Mouse (Mus musculus) mouse trophoblast stem cell (cell line): Measurements from ENCODE around the gene Plekhg3.

Experiments used
- in situ Hi-C, 2 experiments: fragments of 300-500 bp; cut with MseI, MboI; formaldehyde crosslinking; loops; 2 replicates in 1 of 2; 3 replicates in 1 of 2; pipeline ENCODE4 v1.15.1; 2025

The Plekhg3 gene

DNA sequence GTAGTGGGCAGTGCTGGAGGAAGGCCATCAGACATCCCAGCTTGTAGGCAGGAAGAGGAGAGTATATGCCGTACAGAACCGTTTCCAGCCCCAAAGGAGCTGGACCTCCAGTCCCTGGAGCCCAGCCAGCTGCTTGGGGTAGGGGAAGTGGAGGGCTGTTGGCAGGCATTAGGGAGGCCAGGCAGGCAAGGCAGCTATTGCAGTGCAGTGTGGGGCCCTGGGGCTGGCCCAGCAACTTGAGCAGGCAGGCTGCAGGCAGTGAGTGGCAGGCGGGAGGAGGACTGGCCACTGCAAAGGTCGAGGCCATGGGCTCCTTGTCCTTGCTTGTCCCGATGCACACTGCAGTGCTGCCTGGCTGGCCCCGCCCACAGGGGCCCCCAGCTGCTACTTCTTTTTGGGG is 52.1 kb downstream of the Plekhg3 start:
- in situ Hi-C loops: no loop called here

- in situ Hi-C loops: no loop called here
Measured at GRCm38 (mm10) chr12:76583454-76583853, 52.8 kb downstream of the Plekhg3 start.

GRCm38 (mm10) chr12:76585028-76585427 is 54.3 kb downstream of the Plekhg3 start:
- in situ Hi-C loops: no loop called here

GRCm38 (mm10) chr12:76587357-76587756 is 56.7 kb downstream of the Plekhg3 start:
- in situ Hi-C loops: no loop called here

DNA sequence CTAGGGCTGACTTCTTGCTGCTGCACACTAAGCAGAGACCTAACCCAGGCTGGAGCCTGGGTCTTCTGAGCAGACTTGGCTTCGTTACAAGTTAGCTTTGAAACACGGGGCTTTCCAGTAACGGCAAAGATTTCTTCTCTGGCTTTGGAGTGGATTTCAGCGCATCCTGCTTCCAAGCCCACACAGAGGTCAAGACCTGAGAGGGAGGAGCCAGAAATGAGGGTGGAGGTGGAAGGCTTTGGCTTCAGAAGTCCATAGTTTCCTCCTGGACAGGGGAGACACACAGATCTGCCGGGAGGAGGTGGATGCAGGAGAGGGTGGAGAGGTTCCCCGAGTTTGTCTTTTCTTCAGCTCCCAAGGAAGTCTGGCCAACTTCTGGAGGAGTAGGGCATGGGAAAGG is 58.8 kb downstream of the Plekhg3 start:
- in situ Hi-C loops: no loop called here

- in situ Hi-C loops: loop anchor here in 1 of 2 experiments (10.0 kb wide), 1 partner anchor 96 kb away; no protein-coding TSS in a partner anchor
Measured at GRCm38 (mm10) chr12:76591037-76591436, 60.3 kb downstream of the Plekhg3 start.

- in situ Hi-C loops: loop anchor here in 1 of 2 experiments (10.0 kb wide), 1 partner anchor 97 kb away; no protein-coding TSS in a partner anchor
Measured at GRCm38 (mm10) chr12:76592213-76592612, 61.5 kb downstream of the Plekhg3 start.

DNA sequence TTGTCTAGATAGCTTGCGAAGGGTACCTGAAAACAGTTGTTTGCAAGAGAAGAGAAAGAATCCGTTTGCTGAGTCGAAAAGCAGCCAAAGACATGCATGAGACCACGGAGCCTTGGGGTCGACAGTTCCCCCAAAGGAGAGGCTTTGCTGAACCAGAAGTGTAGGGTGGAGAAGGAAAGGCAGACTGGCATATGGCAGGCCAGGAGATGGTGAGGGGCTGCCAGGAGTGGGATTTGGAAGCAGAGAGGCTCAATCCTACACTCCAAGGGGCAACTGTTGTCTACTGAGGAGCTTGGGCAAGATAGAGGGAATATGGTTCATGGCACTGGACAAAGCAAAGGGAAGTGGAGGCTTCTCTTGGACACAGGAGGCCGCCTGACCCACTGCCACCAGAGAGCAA is 62.6 kb downstream of the Plekhg3 start:
- in situ Hi-C loops: loop anchor here in 1 of 2 experiments (10.0 kb wide), 1 partner anchor 98 kb away; no protein-coding TSS in a partner anchor

GRCm38 (mm10) chr12:76593839-76594322 is 63.2 kb downstream of the Plekhg3 start:
- in situ Hi-C loops: loop anchor here in 1 of 2 experiments (10.0 kb wide), 1 partner anchor 99 kb away; no protein-coding TSS in a partner anchor

DNA sequence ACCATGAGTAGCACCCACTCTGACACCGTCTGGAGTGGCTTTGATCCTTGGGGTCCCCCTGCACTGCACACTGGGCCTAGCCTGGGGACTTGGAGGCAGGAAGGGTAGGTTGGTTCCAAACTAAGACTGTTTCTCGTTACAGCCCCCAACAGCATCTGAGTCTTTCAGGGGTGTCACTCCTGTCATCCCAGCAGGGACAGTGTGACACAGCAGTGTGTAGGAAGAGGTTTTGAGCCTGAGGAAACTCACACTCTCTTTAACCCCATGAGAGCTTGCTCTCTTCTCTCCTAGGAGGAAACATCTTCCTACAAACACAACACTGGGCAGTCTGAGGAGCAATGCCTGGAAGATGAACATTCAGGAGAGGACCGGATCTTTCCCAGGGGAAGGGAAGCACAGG is 63.9 kb downstream of the Plekhg3 start:
- in situ Hi-C loops: loop anchor here in 1 of 2 experiments (10.0 kb wide), 1 partner anchor 100 kb away; no protein-coding TSS in a partner anchor

- in situ Hi-C loops: loop anchor here in 1 of 2 experiments (10.0 kb wide), 1 partner anchor 101 kb away; no protein-coding TSS in a partner anchor
Measured at GRCm38 (mm10) chr12:76595830-76596229, 65.1 kb downstream of the Plekhg3 start.

- in situ Hi-C loops: loop anchor here in 1 of 2 experiments (10.0 kb wide), 1 partner anchor 102 kb away; no protein-coding TSS in a partner anchor
Measured at GRCm38 (mm10) chr12:76596292-76597023, 65.8 kb downstream of the Plekhg3 start.

DNA sequence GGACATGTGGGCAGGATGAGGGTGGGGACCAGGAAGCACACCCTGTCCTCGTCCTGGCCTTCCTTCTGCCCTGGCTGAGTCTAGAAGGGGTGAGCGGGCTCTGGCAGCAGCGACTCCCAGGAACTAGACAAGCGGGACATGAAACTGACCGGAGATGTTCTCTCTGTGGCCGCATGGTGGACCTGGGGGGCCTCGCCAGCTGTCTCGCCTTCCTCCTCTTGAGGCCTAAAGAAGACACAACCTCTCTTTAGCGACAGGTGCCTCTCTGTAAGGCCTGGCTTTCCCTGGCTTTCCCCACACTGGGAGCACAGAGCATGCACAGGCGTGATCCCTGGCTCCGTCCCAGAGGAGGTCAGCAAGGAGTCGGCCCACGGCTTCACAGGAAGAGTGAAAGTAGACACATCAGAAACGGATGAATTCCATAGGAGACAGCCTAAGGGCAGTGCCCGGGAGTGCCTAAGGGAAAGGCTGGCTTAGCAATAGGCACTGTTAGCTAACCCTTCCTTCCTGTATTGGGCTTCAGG is 66.9 kb downstream of the Plekhg3 start:
- in situ Hi-C loops: loop anchor here in 1 of 2 experiments (10.0 kb wide), 1 partner anchor 103 kb away; no protein-coding TSS in a partner anchor

DNA sequence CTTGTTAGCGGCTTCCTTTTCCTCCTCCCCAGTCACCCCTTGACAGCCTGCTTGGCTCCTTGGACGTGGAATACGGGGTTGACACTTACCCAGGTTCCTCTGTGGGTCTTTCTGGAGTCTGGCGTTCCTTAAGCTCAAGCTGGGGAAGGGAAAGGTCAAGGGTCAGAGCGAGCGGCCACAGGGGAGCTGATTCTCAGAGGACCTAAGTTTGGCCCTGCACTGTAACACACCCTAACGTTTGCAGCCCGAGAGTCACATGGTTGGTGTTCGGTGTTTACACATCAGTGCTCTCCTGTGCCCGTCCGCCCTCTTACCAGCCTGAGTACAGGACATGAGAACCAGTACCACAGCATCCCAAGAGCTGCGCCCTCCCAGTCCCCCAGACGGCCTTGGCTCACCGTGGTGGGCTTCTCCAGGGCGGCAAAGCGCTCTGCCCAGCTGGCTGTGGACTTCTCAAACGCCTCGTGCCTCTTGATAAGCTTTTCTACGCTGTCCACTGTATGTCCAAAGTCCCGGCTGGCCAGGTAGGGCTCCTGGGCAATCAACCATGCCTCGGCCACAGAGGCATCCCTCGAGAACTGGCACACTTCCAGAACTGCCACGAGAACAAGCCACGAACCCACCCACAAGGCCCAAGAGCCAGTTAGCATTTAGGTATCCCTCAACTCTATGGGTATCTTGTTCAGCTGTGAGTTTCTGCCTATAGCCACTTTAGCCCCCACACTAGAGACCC is 67.7 kb downstream of the Plekhg3 start:
- in situ Hi-C loops: loop anchor here in 1 of 2 experiments (10.0 kb wide), 1 partner anchor 104 kb away; no protein-coding TSS in a partner anchor

- in situ Hi-C loops: no loop called here
Measured at GRCm38 (mm10) chr12:76603779-76604178, 73.1 kb downstream of the Plekhg3 start.

DNA sequence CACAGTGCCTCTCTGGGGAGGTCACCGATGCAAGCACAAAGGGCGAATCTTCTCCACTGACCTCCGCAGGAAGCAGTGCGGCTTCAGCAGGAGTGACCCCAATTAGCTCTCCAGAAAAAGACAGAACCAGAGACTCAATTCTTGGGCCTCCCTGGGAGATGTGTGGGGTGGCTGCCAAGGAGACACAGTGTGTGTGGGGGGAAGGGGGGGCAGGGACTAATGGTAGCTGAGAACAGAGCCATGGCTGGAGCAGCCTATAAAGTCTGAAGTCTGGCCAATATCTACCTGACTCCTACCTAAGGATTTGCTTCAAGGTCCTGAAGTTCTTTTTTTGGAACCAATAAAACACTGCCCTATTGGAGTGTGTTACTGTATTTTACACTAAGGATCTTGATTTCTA is 73.9 kb downstream of the Plekhg3 start:
- in situ Hi-C loops: no loop called here

GRCm38 (mm10) chr12:76605837-76606236 is 75.1 kb downstream of the Plekhg3 start:
- in situ Hi-C loops: no loop called here

- in situ Hi-C loops: no loop called here
Measured at GRCm38 (mm10) chr12:76608241-76608640, 77.5 kb downstream of the Plekhg3 start.

- in situ Hi-C loops: no loop called here
Measured at GRCm38 (mm10) chr12:76608997-76609565, 78.4 kb downstream of the Plekhg3 start.

DNA sequence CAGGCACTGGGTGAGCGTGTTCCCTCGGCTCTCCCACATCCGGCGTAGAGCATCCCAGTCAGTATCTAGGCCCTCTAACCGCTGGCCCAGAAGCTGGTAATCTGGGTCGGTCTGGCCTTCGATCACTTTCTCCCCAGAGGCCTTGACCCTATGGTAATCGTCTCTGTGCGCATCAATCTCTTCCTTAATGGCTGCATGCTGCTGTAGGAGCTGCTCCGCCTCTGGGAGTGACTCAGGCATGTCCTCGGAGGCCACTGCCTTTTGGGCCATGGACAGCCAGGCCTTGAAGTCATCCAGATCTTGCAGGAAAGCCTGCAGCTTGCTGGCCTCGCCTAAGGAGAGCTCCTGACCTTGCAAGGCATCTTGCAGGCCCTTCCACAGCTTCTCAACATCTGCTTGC is 81.9 kb downstream of the Plekhg3 start:
- in situ Hi-C loops: no loop called here

DNA sequence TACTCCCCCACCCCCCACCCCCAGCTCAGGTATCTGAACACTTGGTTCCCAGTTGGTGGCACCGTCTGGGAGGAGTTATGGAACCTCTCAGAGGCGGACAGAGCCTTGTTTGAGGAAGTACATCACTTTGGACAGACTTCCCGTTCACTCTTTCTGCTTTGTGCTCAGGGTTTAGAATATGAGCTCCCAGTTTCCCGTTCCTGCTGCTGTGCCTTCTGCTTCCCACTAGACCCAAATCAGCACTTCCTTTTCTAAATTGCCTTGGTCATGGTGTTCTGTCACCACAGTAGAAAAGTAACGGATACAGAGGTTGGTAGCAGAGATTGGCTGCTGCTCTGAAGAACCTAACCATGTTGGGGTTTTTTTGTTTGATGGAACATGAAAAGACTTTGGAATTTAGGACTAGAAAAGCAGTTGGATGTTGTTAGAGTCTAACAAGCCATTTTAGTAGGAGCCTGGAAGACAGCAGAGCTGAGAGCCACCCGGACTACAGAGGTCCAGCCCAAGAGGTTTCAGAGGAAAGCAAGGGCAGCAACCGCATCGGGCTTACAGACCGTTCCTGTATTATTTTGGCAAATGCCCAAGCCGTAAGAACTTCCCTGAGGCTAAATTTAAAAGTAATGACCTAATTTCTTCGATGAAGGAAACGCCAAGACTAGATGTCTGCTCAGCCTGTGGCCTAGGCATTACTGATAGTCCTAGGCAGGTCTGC is 84.3 kb downstream of the Plekhg3 start:
- in situ Hi-C loops: no loop called here
